Mouse (Mus musculus) telencephalon, adult 2 months (tissue): ENCODE results near the gene Mkrn1.
"Not testable (repeated sequence)": the region's sequence is repeated elsewhere in the genome, so short reads cannot be mapped to it uniquely, and the experiment has no call there.

Source experiments
- DNase-seq: peaks from one replicate; pipeline ENCODE4 v3.0.0-alpha.2; 2011; ENCODE audit warnings: low read depth, low spot score

Mkrn1 gene

GRCm38 (mm10) chr6:39419851-39420721 is at the start of gene Mkrn1:
Mkrn1 (minus strand) TSS chr6:39420462.
- peak; percentile 80 for DNase-seq

GRCm38 (mm10) chr6:39469427-39469826 is 49.2 kb upstream of the Mkrn1 start:
- no peak for DNase-seq

DNA sequence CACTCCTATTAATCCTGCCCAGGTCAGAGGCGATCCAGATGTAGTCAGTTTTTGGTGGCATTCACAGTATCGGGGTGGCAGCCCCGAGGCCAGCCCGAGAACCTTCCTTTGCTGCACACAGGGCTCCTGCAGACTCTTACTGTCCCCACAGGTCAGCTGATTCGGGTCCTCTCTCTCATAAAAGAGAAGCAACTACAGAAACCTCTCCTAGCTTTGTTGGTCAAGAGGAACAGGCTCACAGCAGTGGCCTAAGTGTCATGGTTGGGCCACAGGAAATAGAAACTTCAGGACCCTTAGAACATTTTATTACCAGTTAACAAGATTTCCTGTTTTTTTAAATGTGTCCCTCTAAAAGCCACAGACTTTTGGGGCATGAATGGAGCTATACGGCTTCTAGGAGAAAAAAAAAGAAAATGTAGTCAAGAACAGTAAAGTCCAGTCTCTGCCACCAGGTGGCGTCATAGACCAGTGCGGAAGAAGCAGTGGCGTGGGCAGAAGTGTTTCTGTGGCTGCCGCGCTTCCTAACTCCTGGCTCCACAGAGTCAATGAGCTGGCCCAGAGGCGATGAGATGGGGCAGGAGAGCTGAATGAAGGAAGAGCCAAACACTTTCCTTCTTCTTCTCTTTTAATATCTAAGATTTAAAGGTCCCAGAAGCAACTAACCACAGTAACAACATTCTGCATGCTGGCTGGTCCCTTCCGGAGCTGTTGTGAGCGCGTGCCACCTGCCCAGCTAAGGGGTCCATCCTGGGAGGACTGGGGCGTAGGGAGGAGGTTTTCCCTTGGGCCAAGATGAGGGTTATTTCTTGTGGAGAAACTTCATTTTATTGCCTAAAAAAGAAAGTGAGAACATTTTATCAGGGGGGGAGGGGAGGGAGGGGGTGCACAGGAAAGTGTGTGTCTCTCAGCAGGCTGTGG is 42.6 kb upstream of the Mkrn1 start:
- peak; percentile 67 for DNase-seq

GRCm38 (mm10) chr6:39460040-39460439 is 39.8 kb upstream of the Mkrn1 start:
- no peak for DNase-seq

DNA sequence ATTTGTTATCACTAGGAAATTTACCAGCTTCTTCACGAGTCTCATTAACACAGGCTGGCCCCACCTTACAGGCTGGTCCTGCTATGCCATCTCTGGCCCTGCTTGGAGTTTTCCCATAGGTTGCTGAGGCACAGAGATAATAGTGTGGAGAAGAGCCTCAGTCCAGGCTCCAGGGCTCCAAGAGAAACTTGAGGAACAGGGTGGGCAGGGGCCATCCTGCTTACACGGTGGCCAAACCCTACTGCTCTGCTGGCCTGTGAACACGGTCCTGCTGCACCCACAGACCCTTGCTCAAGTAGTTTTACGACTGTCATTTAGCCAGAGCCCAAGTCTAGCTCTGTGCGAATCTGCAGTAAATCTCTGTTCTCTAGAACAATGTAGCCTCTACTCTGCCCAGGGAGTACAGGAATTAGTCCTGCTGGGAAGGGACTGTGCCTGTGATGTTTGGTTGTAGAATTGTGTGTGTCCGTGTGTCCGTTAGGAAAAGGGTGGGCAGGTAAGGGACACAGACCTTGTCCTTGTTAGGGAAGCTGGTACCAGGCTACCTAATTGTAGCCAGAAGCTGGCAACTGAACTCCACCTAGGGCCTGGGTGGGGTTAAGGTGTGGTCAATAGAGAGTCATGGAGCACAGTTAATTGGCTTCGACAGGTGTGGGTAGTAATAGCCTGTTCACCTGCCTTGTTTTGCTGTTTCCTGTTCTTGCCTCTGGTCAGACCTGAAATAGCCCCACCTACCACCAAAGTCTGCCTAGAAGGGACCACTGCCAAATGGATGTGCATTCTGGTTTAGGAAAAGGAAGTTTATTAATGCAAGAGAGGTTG is 35.3 kb upstream of the Mkrn1 start:
- DNase-seq = no peak

GRCm38 (mm10) chr6:39454616-39455015 is 34.4 kb upstream of the Mkrn1 start:
- DNase-seq = no peak

- no peak for DNase-seq
Observed at GRCm38 (mm10) chr6:39453564-39453963, 33.3 kb upstream of the Mkrn1 start.

DNA sequence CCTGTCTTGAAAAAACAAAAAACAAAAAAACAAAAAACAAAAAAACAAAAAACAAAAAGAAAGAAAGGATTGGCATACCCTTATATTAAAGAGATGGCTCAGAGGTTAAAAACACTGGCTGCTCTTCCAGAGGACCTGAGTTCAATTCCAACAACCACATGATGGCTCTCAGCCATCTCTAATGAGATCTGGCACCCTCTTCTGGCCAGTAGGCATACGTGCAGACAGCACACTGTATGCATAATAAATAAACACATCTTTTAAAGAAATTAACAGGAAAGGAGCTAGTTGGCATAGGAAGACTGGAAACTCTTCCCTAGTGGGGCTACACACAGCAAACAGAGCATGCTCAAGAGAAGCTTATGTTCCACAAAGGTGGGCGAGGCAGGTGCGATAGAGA is 30.8 kb upstream of the Mkrn1 start:
- no peak for DNase-seq

- DNase-seq = no peak
Observed at GRCm38 (mm10) chr6:39450580-39450979, 30.3 kb upstream of the Mkrn1 start.

DNA sequence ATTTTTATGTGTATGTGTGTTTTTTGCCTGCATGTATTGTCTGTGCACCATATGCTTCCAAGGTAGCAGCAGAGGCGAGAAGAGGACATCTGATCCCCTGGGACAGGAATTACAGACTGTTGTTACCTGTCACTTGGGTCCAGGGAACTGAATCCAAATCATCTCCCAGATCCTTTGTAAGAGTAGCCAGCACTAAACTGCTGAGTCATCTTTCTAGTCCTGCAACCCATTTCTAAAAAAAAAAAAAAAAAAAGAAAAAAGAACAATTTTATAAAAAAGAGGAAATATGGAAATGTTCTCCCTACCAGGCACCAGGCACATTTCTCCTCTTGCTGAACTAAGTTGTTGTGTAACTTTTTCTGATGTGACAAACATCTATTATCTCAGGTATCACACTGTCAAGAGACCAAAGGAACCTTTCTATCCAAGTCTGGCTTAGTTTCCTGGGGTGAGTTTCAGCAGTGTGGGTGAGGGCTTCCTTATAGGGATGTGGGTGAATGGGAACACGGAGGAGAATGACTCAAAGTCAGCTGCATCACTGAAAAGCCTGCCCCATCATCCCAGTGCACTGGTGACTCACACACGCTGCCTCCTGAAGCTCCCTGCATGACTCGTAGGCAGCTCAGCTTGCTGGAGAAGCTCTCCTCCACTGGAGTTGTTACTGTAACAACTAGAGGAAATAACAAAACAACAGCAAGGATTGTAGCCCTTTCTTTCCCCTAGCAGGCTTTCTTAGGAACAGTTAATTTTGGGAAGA is 27.3 kb upstream of the Mkrn1 start:
- DNase-seq = peak; percentile 88

GRCm38 (mm10) chr6:39445801-39446572 is 25.7 kb upstream of the Mkrn1 start:
- no peak for DNase-seq

DNA sequence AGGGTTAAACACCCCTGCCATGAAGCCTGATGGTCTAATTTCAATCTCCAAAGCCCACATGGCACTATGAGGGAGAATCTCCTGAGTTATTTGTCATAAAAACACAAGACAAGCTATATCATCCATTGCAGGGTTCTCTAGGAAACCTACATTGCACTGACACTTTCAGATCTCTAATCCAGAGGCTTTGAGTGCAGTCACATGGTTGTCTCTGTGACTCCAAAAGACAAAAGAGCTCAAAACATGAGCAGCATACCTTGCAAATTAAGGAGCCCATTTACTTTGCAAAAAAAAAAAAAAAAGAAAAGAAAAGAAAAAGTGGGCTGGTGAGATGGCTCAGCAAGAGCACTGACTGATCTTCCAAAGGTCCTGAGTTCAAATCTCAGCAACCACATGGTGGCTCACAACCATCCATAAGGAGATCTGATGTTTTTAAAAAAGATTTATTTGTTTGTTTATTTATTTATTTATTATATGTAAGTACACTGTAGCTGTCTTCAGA is 22.6 kb upstream of the Mkrn1 start:
- DNase-seq = no peak

- DNase-seq = no peak
Observed at GRCm38 (mm10) chr6:39440207-39440606, 19.9 kb upstream of the Mkrn1 start.

GRCm38 (mm10) chr6:39437519-39437918 is 17.3 kb upstream of the Mkrn1 start:
- not testable (repeated sequence) for DNase-seq

DNA sequence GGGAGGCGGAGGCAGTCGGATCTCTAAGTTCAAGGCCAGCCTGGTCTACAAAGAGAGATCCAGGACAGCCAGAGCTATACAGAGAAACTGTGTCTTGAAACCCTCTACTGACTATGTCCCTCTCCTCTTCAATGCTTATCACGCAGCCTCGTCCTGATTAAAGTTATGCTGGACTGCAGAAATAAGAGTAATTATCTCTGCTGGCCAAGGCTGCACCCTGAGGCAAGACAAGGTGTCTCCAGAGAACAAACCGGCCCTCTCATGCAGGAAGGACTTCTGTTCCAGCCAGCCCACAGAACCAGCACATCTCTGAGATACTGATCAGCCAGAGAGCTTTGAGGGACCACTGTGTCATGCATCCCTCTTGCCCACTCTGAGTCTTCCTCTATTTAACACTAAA is 15.6 kb upstream of the Mkrn1 start:
- no peak for DNase-seq

DNA sequence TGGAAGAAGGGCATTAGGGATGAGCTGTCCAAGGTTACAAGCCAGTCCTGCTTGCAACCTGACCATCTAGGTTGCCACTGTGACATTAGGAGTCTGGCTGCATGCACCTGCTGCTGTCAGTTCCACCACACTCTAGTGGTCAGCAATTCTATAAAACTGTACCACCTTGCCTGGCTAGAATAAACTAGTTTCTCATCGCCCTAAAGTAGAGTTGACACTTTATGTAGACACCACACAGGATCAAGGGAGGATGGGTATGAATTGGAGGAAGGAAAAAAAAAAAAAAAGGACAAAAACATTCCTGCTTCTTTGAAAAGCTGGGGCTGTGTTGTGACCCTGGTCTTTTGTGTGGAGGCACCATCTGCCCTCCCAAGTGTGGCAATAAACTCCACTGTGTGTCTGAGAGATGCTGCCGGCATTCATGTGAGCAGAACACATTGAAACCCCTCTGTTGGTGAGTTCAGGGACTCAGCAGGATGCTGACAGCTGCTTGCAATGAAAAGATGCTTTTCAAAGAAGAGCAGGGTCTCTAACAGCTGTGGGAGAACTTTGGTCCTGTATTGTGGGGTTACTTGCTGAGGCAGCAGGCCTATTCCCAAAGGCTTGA is 14.7 kb upstream of the Mkrn1 start:
- DNase-seq = no peak

- DNase-seq = no peak
Observed at GRCm38 (mm10) chr6:39434111-39434885, 14.0 kb upstream of the Mkrn1 start.

GRCm38 (mm10) chr6:39433701-39434100 is 13.4 kb upstream of the Mkrn1 start:
- DNase-seq = no peak

DNA sequence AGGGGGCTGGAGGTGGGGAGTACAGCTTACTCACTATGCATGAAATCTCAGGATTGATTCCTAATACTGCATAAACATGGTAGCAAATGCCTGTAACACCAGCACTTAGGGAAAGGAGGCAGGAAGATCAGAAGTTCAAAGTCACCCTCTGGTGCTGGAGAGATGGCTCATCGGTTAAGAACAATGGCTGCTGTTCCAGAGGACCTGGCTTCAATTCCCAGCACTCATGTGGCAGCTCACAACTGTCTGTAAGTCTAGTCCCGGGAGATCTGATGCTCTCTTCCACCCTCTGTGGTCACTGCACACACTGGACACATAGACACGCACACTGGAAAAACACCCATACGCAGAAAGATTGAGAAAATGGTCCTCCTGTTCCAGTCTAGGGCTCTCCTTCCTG is 12.9 kb upstream of the Mkrn1 start:
- no peak for DNase-seq
